Mouse (Mus musculus) neural tube, embryonic 13.5 days (tissue): ENCODE results near the gene Nos1ap. TPM values are rescaled to one million over a fixed set of nuclear protein-coding genes. Genes with fewer than 3 reads are reported as not detected.

Experiments
- ATAC-seq: fragments of 200-750 bp; cut with Nextera tagmentation; 2 replicates; pipeline ENCODE4 v1.8.0; 2017; ENCODE audit warnings: low read depth, mild to moderate bottlenecking, moderate TSS enrichment, moderate library complexity
- H3K27ac ChIP-seq: fragments of 300-500 bp; sonication (generic); replicated peaks from 2 replicates; pipeline ENCODE4 v1.5.1; 2015; ENCODE audit warnings: moderate library complexity, mild to moderate bottlenecking, inconsistent platforms
- H3K27me3 ChIP-seq: fragments of 300-500 bp; sonication (generic); 2 replicates; pipeline ENCODE4 v1.6.1; 2015; ENCODE audit warnings: mild to moderate bottlenecking, inconsistent platforms
- H3K36me3 ChIP-seq: fragments of 300-500 bp; sonication (generic); 2 replicates; pipeline ENCODE4 v1.6.1; 2015; ENCODE audit warnings: mild to moderate bottlenecking, inconsistent platforms
- H3K4me1 ChIP-seq: fragments of 300-500 bp; sonication (generic); replicated peaks from 2 replicates; pipeline ENCODE4 v1.6.1; 2015; ENCODE audit warnings: inconsistent platforms
- H3K4me2 ChIP-seq: fragments of 300-500 bp; sonication (generic); 2 replicates; pipeline ENCODE4 v1.6.1; 2015; ENCODE audit warnings: inconsistent platforms, mild to moderate bottlenecking, moderate library complexity
- H3K4me3 ChIP-seq: fragments of 300-500 bp; sonication (generic); 2 replicates; pipeline ENCODE4 v1.5.1; 2015; ENCODE audit warnings: mild to moderate bottlenecking, inconsistent platforms
- H3K9ac ChIP-seq: fragments of 300-500 bp; sonication (generic); 2 replicates; pipeline ENCODE4 v1.6.1; 2015; ENCODE audit warnings: moderate library complexity, mild to moderate bottlenecking, inconsistent platforms
- H3K9me3 ChIP-seq: fragments of 300-500 bp; sonication (generic); 2 replicates; pipeline ENCODE4 v1.6.1; 2016; ENCODE audit warnings: inconsistent platforms
- WGBS: fragments of 180-500 bp; shearing (Covaris S2); methylation state at CpG from one replicate; pipeline ENCODE4 v1.1.7; 2015; 5-methylcytosine and 5-hydroxymethylcytosine counted together
- polyA plus RNA-seq: library from polyadenylated mRNA; unstranded; fragments of >200 nt; fragmentation: Nextera tagmentation; extraction: Ambion mirVana; gene quantifications from 2 replicates; pipeline ENCODE4 v1.2.1, GENCODE M21; 2015

Gene Nos1ap
- polyA plus RNA-seq, 1 experiment from 2014 or later, result 17.6 TPM

DNA sequence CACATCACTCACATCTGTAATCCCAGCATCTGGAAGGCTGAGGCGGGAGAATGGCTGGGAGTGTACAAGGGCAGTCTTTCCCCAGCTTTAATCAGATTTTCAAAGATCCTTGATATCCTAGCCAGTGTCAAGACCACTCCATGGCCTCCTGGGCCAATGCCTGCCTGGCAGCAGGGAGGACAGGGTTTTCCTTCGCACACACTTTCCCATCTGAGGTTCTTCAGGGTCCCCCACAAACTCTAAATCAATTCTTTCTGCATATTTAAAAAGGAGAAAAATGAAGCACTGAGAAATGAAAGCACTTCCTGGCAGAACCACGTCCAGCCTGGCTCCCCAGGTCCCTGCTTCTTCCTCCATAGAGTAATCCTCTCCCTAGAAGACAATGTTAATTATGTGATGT lies 225.9 kb downstream of the Nos1ap start:
- WGBS, result 78% methylated on average over 3 of the region's 3 CpGs
- Histone ChIP-seq H3K4me1 (peaks cover 11% of the 10 kb centered on the region), H3K4me3 (no peak overlapping the region), H3K9me3 (no peaks in the 10 kb centered on the region), H3K36me3 (no peaks in the 10 kb centered on the region), H3K9ac (no peak overlapping the region), H3K27me3 (no peaks in the 10 kb centered on the region), H3K27ac (no peak overlapping the region), H3K4me2 (no peak overlapping the region)
- no peak for ATAC-seq

DNA sequence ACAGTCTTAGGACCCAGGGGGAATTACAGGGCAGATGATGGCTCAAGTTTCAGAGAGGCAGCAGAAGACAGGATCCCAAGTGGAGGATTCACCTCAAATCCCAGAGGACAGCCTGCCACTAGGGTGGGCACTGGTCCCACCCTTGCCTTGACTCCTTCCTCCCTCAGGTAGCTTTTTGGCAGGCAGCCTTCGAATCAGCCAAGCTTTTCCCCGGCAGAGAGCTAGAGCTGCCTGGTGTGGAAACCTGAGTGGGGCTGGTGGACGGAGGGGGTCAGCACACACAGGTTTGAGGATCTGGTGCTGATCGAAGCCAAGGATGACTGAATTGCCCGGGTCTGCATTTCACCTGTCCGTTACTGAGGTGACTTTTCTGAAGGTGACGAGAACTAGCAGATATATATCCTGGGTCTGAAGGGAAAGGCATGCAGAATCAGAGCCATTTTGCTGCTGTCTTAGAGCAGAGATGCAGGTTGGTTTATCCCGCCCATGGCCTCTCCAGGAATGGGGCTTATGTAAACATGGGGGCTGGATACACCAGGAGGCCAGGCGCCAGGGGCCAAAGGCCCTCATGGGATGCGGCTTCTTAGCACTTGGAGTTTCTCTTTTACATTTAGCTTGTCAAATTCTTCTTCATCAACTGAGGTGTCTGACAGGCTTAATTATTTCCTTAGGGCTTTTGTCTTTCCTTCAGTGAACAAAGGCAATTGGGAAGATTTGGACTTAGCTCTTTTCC lies 229.3 kb downstream of the Nos1ap start:
- no peaks in the 10 kb centered on the region for H3K36me3 ChIP-seq
- H3K9ac ChIP-seq, result no peak overlapping the region
- WGBS, result 77% methylated on average over 10 of the region's 10 CpGs
- no peak for ATAC-seq
- no peak overlapping the region for H3K4me3 ChIP-seq
- H3K27ac ChIP-seq, result no peak overlapping the region
- H3K4me2 ChIP-seq, result no peak overlapping the region
- H3K27me3 ChIP-seq, result no peaks in the 10 kb centered on the region
- no peaks in the 10 kb centered on the region for H3K4me1 ChIP-seq
- H3K9me3 ChIP-seq, result no peaks in the 10 kb centered on the region

DNA sequence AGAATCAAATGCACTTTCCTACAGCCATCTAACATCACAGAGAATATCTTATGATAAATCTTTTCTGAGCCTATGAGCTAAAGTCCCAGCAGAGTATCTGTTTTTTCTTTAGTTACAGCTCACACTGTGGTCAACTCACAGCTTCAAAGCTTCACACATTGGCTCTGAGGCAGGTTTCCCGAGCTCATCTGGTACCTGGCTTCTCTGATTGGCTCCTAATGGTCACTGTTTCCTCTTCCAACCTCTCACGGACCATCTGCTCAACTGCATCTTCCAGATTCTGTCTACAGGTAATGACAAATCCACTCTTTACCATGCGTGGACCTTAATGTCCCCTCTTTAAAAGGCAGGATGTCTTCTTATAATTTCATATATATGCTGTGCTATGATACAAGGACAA lies 236.3 kb downstream of the Nos1ap start:
- no peak overlapping the region for H3K9ac ChIP-seq
- WGBS, result 75% methylated on average over 3 of the region's 3 CpGs
- H3K4me2 ChIP-seq, result no peak overlapping the region
- ATAC-seq, result no peak
- no peaks in the 10 kb centered on the region for H3K36me3 ChIP-seq
- no peaks in the 10 kb centered on the region for H3K4me1 ChIP-seq
- no peaks in the 10 kb centered on the region for H3K27me3 ChIP-seq
- no peaks in the 10 kb centered on the region for H3K9me3 ChIP-seq
- H3K4me3 ChIP-seq, result no peak overlapping the region
- no peak overlapping the region for H3K27ac ChIP-seq

DNA sequence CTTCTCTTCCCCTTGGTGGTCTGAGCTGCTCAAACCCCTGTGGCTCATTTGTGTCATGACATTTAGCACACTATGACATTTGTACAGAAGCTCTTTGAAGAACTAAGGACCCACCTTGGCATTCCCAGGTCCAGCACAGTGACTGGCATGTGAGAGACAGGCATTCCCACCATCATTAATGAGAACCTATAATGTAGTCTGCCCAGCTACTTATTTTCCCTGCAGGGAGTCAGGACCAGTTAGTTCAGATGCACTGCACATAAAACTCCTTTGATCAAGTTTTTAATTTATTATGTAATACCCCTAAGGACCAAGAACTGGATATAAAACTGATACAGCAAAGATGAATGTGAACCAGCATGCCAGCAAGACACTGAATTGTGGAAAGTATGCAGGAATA lies 238.6 kb downstream of the Nos1ap start:
- Histone ChIP-seq H3K27me3 (no peaks in the 10 kb centered on the region), H3K9ac (no peak overlapping the region), H3K4me3 (no peak overlapping the region), H3K36me3 (no peaks in the 10 kb centered on the region), H3K4me1 (no peaks in the 10 kb centered on the region), H3K4me2 (no peak overlapping the region), H3K9me3 (no peaks in the 10 kb centered on the region), H3K27ac (no peak overlapping the region)
- no peak for ATAC-seq

DNA sequence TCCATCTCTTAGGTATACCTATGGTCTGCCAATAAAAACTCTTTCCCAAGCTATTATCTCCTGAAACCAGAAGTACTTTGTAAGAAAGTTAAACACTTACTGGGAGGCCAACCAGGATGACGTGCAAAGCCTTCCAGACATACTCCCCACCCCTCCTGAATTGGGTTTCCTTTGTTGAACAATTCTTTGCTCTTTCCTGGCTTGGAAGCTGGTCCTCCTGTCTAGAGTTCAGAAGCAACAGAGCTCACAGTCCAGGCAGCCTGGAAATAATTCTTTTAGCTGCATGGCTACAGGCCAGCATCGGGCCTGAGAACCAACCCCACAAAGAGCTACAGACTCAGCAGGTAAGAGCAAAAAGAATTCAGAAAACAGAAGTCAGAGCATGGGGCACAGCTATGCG lies 243.4 kb downstream of the Nos1ap start:
- H3K27ac ChIP-seq, result no peak overlapping the region
- no peak overlapping the region for H3K4me2 ChIP-seq
- H3K9ac ChIP-seq, result no peak overlapping the region
- H3K36me3 ChIP-seq, result no peaks in the 10 kb centered on the region
- H3K9me3 ChIP-seq, result no peaks in the 10 kb centered on the region
- H3K4me3 ChIP-seq, result no peak overlapping the region
- WGBS, result 82% methylated on average over 3 of the region's 3 CpGs
- no peaks in the 10 kb centered on the region for H3K27me3 ChIP-seq
- no peak for ATAC-seq
- H3K4me1 ChIP-seq, result no peaks in the 10 kb centered on the region

DNA sequence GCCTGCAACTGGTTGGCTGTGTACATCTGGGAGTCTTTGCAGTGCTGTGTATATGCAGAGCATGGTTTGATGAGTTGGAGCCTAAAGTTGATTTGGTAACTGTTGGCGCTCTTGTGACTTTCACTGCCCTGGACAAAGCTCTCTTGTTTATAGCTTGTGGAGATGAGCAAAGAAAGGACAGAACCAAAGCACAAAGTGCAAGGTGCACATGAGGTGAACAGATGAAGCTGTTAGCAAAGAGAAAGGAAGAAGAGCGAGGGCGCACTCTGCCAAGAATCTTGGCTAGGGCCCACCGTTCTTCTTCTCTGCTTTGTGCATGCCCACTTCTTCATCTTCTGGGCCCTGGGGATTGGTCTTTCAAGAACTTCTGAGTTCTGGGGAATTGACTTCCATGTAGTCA lies 245.8 kb downstream of the Nos1ap start:
- no peak overlapping the region for H3K27ac ChIP-seq
- no peak overlapping the region for H3K4me3 ChIP-seq
- H3K27me3 ChIP-seq, result no peaks in the 10 kb centered on the region
- 95% methylated on average over 4 of the region's 4 CpGs for WGBS
- no peaks in the 10 kb centered on the region for H3K9me3 ChIP-seq
- H3K4me2 ChIP-seq, result no peak overlapping the region
- no peaks in the 10 kb centered on the region for H3K36me3 ChIP-seq
- H3K4me1 ChIP-seq, result no peaks in the 10 kb centered on the region
- ATAC-seq, result no peak
- H3K9ac ChIP-seq, result no peak overlapping the region

DNA sequence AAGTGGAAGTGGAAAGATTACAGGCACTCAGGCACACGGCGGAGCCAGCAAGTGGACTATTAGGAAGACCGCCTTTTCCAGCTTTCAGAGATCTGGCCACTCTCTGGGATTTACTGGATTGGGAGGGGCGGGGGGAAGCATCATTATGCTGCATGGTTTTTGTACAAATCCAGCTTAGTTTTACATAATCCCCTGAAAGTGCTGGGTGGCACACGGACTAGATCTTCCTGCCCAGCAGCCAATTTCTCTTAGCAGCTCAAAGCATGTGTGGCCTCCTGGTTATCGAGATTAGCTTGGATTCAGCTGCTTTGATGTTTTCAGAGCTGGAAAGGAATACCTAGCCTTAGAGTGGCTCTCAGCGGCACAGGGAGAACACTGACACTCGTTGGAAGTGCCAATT lies 246.6 kb downstream of the Nos1ap start:
- no peak overlapping the region for H3K9ac ChIP-seq
- no peak for ATAC-seq
- H3K4me2 ChIP-seq, result no peak overlapping the region
- no peak overlapping the region for H3K4me3 ChIP-seq
- 80% methylated on average over 8 of the region's 8 CpGs for WGBS
- H3K27ac ChIP-seq, result no peak overlapping the region
- no peaks in the 10 kb centered on the region for H3K27me3 ChIP-seq
- no peaks in the 10 kb centered on the region for H3K9me3 ChIP-seq
- no peaks in the 10 kb centered on the region for H3K36me3 ChIP-seq
- H3K4me1 ChIP-seq, result no peaks in the 10 kb centered on the region

DNA sequence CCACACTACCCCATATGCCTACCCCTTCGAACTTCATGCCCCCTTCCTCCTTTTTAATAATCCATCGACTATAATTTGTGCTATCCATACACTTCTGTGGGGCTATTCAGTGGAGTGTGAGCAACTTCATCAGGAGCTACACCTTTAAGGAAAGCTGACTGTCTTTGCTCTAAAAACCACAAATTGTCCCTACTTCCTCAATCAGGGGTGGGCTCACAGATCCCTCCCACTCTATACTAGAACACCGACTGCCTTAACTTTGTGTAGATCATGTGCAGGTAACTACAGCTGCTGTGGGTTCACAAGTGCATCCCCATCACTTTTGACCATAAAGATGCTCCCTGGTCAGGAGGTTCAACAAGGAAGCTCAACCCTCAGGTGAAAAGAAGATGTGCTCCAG lies 249.7 kb downstream of the Nos1ap start:
- WGBS, result 90% methylated on average over 3 of the region's 3 CpGs
- no peaks in the 10 kb centered on the region for H3K9me3 ChIP-seq
- H3K36me3 ChIP-seq, result no peaks in the 10 kb centered on the region
- no peaks in the 10 kb centered on the region for H3K27me3 ChIP-seq
- no peaks in the 10 kb centered on the region for H3K4me1 ChIP-seq
- H3K27ac ChIP-seq, result no peak overlapping the region
- no peak for ATAC-seq
- no peak overlapping the region for H3K4me3 ChIP-seq
- no peak overlapping the region for H3K4me2 ChIP-seq
- no peak overlapping the region for H3K9ac ChIP-seq

DNA sequence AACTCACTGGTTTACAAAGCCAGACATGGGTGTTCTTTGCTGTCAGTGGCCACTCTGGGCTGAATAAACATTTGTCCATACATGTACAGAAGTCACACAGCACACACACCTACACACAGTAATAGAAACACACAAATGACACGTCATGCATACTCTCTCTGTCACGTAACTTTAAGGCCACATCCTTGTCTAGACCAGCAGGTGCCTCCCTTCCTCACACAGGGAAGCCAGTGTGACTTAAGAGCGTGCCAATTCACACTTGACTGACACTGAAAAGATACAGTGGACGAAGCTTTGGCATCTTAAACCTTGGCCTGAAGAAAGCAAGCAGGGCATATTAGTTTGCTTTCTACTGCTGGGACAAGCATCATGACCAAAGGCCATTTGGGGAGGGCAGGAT lies 256.9 kb downstream of the Nos1ap start:
- H3K27me3 ChIP-seq, result no peaks in the 10 kb centered on the region
- H3K9ac ChIP-seq, result no peak overlapping the region
- no peaks in the 10 kb centered on the region; the same call in 1 of the 2 replicates for H3K36me3 ChIP-seq
- H3K4me1 ChIP-seq, result 0 out of 2 replicates have a peak, but pooled peaks cover 4% of the 10 kb centered on the region
- 63% methylated on average over 4 of the region's 4 CpGs for whole genome bisulfite sequencing
- H3K9me3 ChIP-seq, result no peaks in the 10 kb centered on the region
- ATAC-seq, result no peak
- no peak overlapping the region for H3K4me2 ChIP-seq
- H3K4me3 ChIP-seq, result no peak overlapping the region
- no peak overlapping the region for H3K27ac ChIP-seq

DNA sequence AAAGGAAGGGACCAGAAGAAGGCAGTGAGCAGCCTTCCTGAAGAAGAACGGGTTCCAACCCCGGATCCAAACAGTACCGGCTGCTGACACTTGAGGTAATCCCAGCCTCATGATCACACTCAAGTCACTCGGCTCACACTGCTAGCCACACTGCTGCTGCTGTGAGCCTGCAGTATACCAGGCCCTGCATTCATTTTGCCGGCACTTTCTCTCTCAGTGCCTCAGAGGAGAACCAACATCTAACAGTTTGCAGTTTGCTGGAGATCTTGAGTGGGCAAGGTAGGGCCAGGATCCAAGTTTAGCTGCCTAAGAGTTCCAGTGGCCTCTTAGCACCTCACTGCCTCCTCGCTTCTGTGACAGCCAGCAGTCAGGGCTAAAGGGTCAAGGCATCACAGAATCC lies 257.7 kb downstream of the Nos1ap start:
- H3K4me2 ChIP-seq, result no peak overlapping the region
- H3K4me3 ChIP-seq, result no peak overlapping the region
- H3K9me3 ChIP-seq, result no peaks in the 10 kb centered on the region
- H3K4me1 ChIP-seq, result 0 out of 2 replicates have a peak, but pooled peaks cover 4% of the 10 kb centered on the region
- H3K36me3 ChIP-seq, result no peaks in the 10 kb centered on the region; the same call in 1 of the 2 replicates
- no peak overlapping the region for H3K9ac ChIP-seq
- WGBS, result 84% methylated on average over 6 of the region's 6 CpGs
- H3K27ac ChIP-seq, result no peak overlapping the region
- no peaks in the 10 kb centered on the region for H3K27me3 ChIP-seq
- ATAC-seq, result no peak

DNA sequence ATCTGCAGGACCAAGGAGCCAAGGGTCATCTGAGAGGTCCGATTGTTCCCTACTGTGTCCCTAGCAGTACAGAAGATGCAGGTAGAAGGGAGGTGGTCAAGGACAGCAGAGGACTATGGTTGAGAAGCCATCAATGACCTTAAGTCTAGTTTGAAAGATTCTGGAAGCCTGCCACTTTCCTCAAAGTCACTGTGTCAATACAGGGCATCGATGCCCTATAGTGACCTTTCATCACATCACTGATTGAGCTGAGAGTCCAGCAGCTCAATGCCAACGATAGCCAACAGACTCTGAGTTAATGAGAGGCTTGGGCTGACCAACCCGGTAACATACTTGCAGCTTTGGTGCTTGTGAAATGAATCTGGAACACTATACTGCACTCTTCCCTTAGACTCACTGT lies 264.4 kb downstream of the Nos1ap start:
- H3K9me3 ChIP-seq, result no peaks in the 10 kb centered on the region
- 95% methylated on average over 4 of the region's 4 CpGs for WGBS
- peaks cover 2% of the 10 kb centered on the region for H3K36me3 ChIP-seq
- no peaks in the 10 kb centered on the region for H3K27me3 ChIP-seq
- no peak for ATAC-seq
- H3K4me3 ChIP-seq, result no peak overlapping the region
- H3K4me1 ChIP-seq, result 0 out of 2 replicates have a peak, but pooled peaks cover 2% of the 10 kb centered on the region
- no peak overlapping the region for H3K27ac ChIP-seq
- H3K9ac ChIP-seq, result no peak overlapping the region
- H3K4me2 ChIP-seq, result no peak overlapping the region

DNA sequence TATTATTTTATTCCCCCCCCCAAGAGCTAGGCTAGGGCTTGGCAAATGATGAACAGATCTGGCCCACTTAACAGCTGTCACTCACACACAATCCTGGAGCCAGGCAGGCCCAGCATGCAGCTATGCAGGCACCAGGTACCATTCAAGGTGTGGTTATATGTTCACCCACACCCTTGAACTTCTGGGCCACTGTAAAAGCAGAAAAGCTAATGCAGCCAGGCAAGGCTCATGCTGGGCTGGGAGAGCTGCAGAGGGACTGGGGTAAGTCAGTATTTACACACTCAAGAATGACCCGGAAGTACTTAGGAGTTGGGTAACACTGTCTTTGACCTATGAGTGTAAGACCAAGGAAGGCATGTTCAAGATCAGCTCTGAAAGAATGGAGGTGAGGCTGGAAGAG lies 265.3 kb downstream of the Nos1ap start:
- 95% methylated on average over 1 of the region's 1 CpGs for WGBS
- H3K4me1 ChIP-seq, result no peaks in the 10 kb centered on the region
- H3K4me3 ChIP-seq, result no peak overlapping the region
- H3K9me3 ChIP-seq, result no peaks in the 10 kb centered on the region
- ATAC-seq, result no peak
- no peaks in the 10 kb centered on the region for H3K27me3 ChIP-seq
- H3K36me3 ChIP-seq, result peaks cover 8% of the 10 kb centered on the region
- H3K4me2 ChIP-seq, result no peak overlapping the region
- no peak overlapping the region for H3K27ac ChIP-seq
- no peak overlapping the region for H3K9ac ChIP-seq

DNA sequence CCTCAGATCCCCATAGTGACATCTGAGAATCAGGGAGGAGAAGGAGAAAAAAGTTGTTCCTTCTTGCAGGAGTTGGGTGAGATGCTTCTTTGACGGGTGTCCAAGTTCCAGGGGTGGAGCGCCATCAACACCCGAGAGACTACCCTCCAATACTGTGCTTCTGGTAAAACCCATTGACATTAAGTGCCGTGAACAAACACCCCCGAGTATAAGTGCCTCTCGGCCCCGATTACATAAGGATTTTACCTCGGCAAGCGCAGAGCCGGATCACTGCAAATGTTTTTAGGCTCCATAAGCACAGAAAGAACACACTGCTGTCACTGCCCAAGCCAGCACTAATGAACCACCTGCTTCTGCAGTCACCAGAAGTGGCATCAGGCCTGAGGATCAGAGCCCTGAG lies 266.7 kb downstream of the Nos1ap start:
- Histone ChIP-seq H3K4me2 (no peak overlapping the region), H3K9ac (no peak overlapping the region), H3K4me1 (no peaks in the 10 kb centered on the region), H3K9me3 (no peaks in the 10 kb centered on the region), H3K27ac (no peak overlapping the region), H3K36me3 (peaks cover 18% of the 10 kb centered on the region), H3K27me3 (no peaks in the 10 kb centered on the region), H3K4me3 (no peak overlapping the region)
- ATAC-seq, result no peak
- 88% methylated on average over 10 of the region's 10 CpGs for WGBS
